Comparison of ENCODE assay signal across 8 mouse cellular contexts in the genomic region with DNA sequence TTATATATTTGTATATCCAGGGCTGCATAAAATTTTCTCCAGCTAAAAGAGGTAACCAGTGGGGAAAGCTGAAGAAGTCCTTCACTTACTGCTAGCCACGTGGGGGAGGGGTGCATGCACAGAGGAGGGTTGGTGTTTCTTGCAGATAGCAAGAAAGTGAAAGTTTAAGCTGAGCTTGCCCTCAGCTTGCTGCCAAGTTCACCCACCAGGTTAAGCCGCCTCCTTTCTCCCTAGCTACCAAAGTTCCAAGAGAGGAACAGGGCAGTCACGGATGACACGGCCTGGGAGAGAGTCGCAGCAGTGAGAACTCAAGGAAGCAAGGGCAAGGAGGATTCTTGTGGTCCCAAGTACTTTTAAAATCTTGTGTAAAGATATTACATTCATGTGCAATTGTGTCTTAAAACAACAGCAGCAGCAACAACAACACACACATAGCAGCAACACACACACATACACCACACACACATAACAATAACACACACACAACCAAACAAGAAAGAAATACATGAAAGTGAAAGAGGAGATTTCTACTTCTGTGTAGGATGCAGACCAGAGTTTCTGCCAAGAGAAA. TPM values are rescaled to one million over a fixed set of nuclear protein-coding genes. Genes with fewer than 3 reads are reported as not detected.
DNase-seq lines count a peak whose midpoint lies in the region; ATAC-seq and TF ChIP-seq lines count a peak whose summit lies in the region.

No protein-coding gene starts in this region.

- peak overlapping the region; percentile 34 for H3K4me3 ChIP-seq in intestine, embryonic 16.5 days (ENCODE audit: low read length)
- peak overlapping the region; percentile 21 for H3K4me3 ChIP-seq in liver, postnatal 0 days (ENCODE audit: low read depth, low read length)

- peak overlapping the region; percentile 64 for H3K4me2 ChIP-seq in intestine, embryonic 16.5 days (ENCODE audit: low read depth, low read length)
- peak overlapping the region; percentile 71 for H3K4me2 ChIP-seq in liver, postnatal 0 days (ENCODE audit: low read depth, low read length)

- 31% methylated on average over 5 of the region's 5 CpGs for WGBS in intestine, embryonic 16.5 days
- WGBS in liver, postnatal 0 days (ENCODE audit: insufficient replicate concordance), result 24% methylated on average over 5 of the region's 5 CpGs

- peak; percentile 60 for DNase-seq in adipocyte (ENCODE audit: low spot score)
- peak; percentile 49 for DNase-seq in liver, postnatal 0 days
- DNase-seq in thymus, postnatal 14 days, result peak; percentile 72
- DNase-seq in left cerebral cortex, postnatal 25 days (ENCODE audit: low spot score in 2 of 2), result no peak
- DNase-seq in embryo, embryonic 10 days (ENCODE audit: low spot score), result no peak
- no peak for DNase-seq in layer of hippocampus, postnatal 25 days (ENCODE audit: extremely low spot score in 1 of 2, low spot score in 1 of 2)

- ATAC-seq in CD4-positive, CD25-positive, alpha-beta regulatory T cell, adult 4 months, result peak; percentile 50
- peak; percentile 25 for ATAC-seq in intestine, embryonic 16.5 days
- ATAC-seq in liver, postnatal 0 days, result no peak

- H3K9me3 ChIP-seq in intestine, embryonic 16.5 days (ENCODE audit: control insufficient read depth, low read length), result no peaks in the 10 kb centered on the region; the same call in 1 of the 2 replicates
- H3K9me3 ChIP-seq in liver, postnatal 0 days (ENCODE audit: low read length), result peaks cover 3% of the 10 kb centered on the region; the same call in 1 of the 2 replicates

- H3K27ac ChIP-seq in intestine, embryonic 16.5 days (ENCODE audit: low read length), result peak overlapping the region; percentile 94
- H3K27ac ChIP-seq in liver, postnatal 0 days (ENCODE audit: low read depth), result peak overlapping the region; percentile 71

- intact Hi-C loops in left cerebral cortex, postnatal 25 days (cut with DNase I), result loop anchor here (5.0 kb wide), 1 partner anchor 34 kb away; no protein-coding TSS in a partner anchor

- H3K36me3 ChIP-seq in intestine, embryonic 16.5 days (ENCODE audit: control insufficient read depth, insufficient read depth, low read length), result no peaks in the 10 kb centered on the region
- no peaks in the 10 kb centered on the region for H3K36me3 ChIP-seq in liver, postnatal 0 days (replicated peaks; ENCODE audit: insufficient read depth, low read length)

- TF ChIP-seq CTCF in liver, postnatal 0 days (IDR thresholded peaks at IDR 0.05; ENCODE audit: low read depth), result no peak

- H3K27me3 ChIP-seq in intestine, embryonic 16.5 days (replicated peaks; ENCODE audit: control insufficient read depth, insufficient read depth, low read length), result no peaks in the 10 kb centered on the region
- no peaks in the 10 kb centered on the region for H3K27me3 ChIP-seq in liver, postnatal 0 days (ENCODE audit: insufficient read depth, low read length)

- H3K9ac ChIP-seq in intestine, embryonic 16.5 days (ENCODE audit: low read depth, low read length), result peak overlapping the region; percentile 67
- H3K9ac ChIP-seq in liver, postnatal 0 days (replicated peaks), result peak overlapping the region; percentile 49

- TF ChIP-seq EP300 in liver, postnatal 0 days (IDR thresholded peaks at IDR 0.05; ENCODE audit: low read depth), result no peak

- peaks cover 34% of the 10 kb centered on the region for H3K4me1 ChIP-seq in intestine, embryonic 16.5 days (ENCODE audit: control insufficient read depth, insufficient read depth, low read length)
- peaks cover 29% of the 10 kb centered on the region for H3K4me1 ChIP-seq in liver, postnatal 0 days (ENCODE audit: insufficient read depth)

RNA-seq across cellular contexts. Expression of gene Klf3, which starts 57.8 kb away (rescaled TPM):
- 10 to 100 TPM; 81.0 to 99.7 TPM for polyA plus RNA-seq in CD4-positive, CD25-positive, alpha-beta regulatory T cell, adult 4 months (2017; shearing (Covaris generic))
- polyA plus RNA-seq in intestine, embryonic 16.5 days (2015; fragmentation: Nextera tagmentation; extraction: Ambion mirVana), result 68.1 and 71.9 TPM in 2 replicates
- 63.5 and 65.7 TPM in 2 replicates for polyA plus RNA-seq in liver, postnatal 0 days (2015; fragmentation: Nextera tagmentation; extraction: Ambion mirVana)
- 10 to 100 TPM; 25.2 to 26.3 TPM for total RNA-seq in left cerebral cortex, postnatal 25 days (2021)
- total RNA-seq in layer of hippocampus, postnatal 25 days (2021), result 10 to 100 TPM; 50.0 to 56.1 TPM

Comparison
In these comparisons a context has a peak if more than half of its experiments do, and no peak if none do; other contexts are left out.
1. DNase-seq: peak in adipocyte (single experiment), liver, postnatal 0 days (single experiment) and thymus, postnatal 14 days (single experiment); none in left cerebral cortex, postnatal 25 days (0 of 2), embryo, embryonic 10 days (single experiment) and layer of hippocampus, postnatal 25 days (0 of 2).